Mouse (Mus musculus) embryo, embryonic 10.5 days (tissue): ENCODE results near the gene Lmnb2.

Experiments
- DNase-seq: peaks from one replicate; pipeline ENCODE4 v3.0.0-alpha.2; 2015; ENCODE audit warnings: low spot score

Lmnb2 gene

GRCm38 (mm10) chr10:80900318-80901247, 17.5 kb downstream of the Lmnb2 start, which contains the start of gene Timm13:
Timm13 (minus strand) TSS chr10:80900969.
- DNase-seq, result peak; percentile 100

GRCm38 (mm10) chr10:80899591-80900317, 18.3 kb downstream of the Lmnb2 start:
- no peak for DNase-seq

- DNase-seq, result no peak
Observed at GRCm38 (mm10) chr10:80899074-80899473, 19.0 kb downstream of the Lmnb2 start.

GRCm38 (mm10) chr10:80897861-80898510, 20.1 kb downstream of the Lmnb2 start:
- no peak for DNase-seq

- DNase-seq, result no peak
Observed at GRCm38 (mm10) chr10:80896581-80897485, 21.2 kb downstream of the Lmnb2 start.

- no peak for DNase-seq
Observed at GRCm38 (mm10) chr10:80895697-80896096, 22.3 kb downstream of the Lmnb2 start.

GRCm38 (mm10) chr10:80895100-80895499, 22.9 kb downstream of the Lmnb2 start:
- no peak for DNase-seq

GRCm38 (mm10) chr10:80887181-80887580, 30.9 kb downstream of the Lmnb2 start:
- no peak for DNase-seq

- DNase-seq, result peak; percentile 61
Observed at GRCm38 (mm10) chr10:80881301-80881700, 36.7 kb downstream of the Lmnb2 start.

- no peak for DNase-seq
Observed at GRCm38 (mm10) chr10:80880901-80881300, 37.1 kb downstream of the Lmnb2 start.

GRCm38 (mm10) chr10:80880131-80880641, 37.9 kb downstream of the Lmnb2 start:
- peak; percentile 84 for DNase-seq

- DNase-seq, result no peak
Observed at GRCm38 (mm10) chr10:80876594-80876993, 41.5 kb downstream of the Lmnb2 start.

- peak; percentile 80 for DNase-seq
Observed at GRCm38 (mm10) chr10:80876028-80876427, 42.0 kb downstream of the Lmnb2 start.

GRCm38 (mm10) chr10:80874035-80874434, 44.0 kb downstream of the Lmnb2 start:
- DNase-seq, result no peak

GRCm38 (mm10) chr10:80871581-80871980, 46.5 kb downstream of the Lmnb2 start, which contains the start of gene Tmprss9:
Tmprss9 (plus strand) TSS chr10:80871848.
- DNase-seq, result no peak

- no peak for DNase-seq
Observed at GRCm38 (mm10) chr10:80870993-80871392, 47.1 kb downstream of the Lmnb2 start.

GRCm38 (mm10) chr10:80864446-80864845, 53.6 kb downstream of the Lmnb2 start:
- no peak for DNase-seq

- DNase-seq, result no peak
Observed at GRCm38 (mm10) chr10:80862305-80862704, 55.7 kb downstream of the Lmnb2 start.

- DNase-seq, result no peak
Observed at GRCm38 (mm10) chr10:80858350-80858935, 59.6 kb downstream of the Lmnb2 start.

- no peak for DNase-seq
Observed at GRCm38 (mm10) chr10:80857848-80858247, 60.2 kb downstream of the Lmnb2 start.

GRCm38 (mm10) chr10:80857386-80857785, 60.7 kb downstream of the Lmnb2 start:
- DNase-seq, result no peak
